Mouse (Mus musculus) liver, postnatal 0 days (tissue): ENCODE measurements around the gene Crybg3. TPM values are rescaled to one million over a fixed set of nuclear protein-coding genes. Genes with fewer than 3 reads are reported as not detected.

ENCODE experiments used
- ATAC-seq: fragments of 200-750 bp; cut with Nextera tagmentation; 2 replicates; pipeline ENCODE4 v1.8.0; 2017; ENCODE audit warnings: mild to moderate bottlenecking, moderate library complexity
- DNase-seq: peaks from one replicate; pipeline ENCODE4 v3.0.0-alpha.2; 2016
- H3K27ac ChIP-seq: fragments of 300-500 bp; sonication (generic); 2 replicates; pipeline ENCODE4 v1.5.1; 2014; ENCODE audit warnings: antibody characterized with exemption, moderate library complexity, mild to moderate bottlenecking, low read depth
- H3K27me3 ChIP-seq: fragments of 300-500 bp; sonication (generic); 2 replicates; pipeline ENCODE4 v1.6.1; 2014; ENCODE audit warnings: low read length, control low read depth, mixed read lengths; ENCODE audit not compliant: insufficient read depth
- H3K36me3 ChIP-seq: fragments of 300-500 bp; sonication (generic); replicated peaks from 2 replicates; pipeline ENCODE4 v1.6.1; 2014; ENCODE audit warnings: mild to moderate bottlenecking, control low read depth, low read length, moderate library complexity, mixed read lengths; ENCODE audit not compliant: insufficient read depth
- H3K4me1 ChIP-seq: fragments of 300-500 bp; sonication (generic); 2 replicates; pipeline ENCODE4 v1.6.1; 2014; ENCODE audit warnings: antibody characterized with exemption, mild to moderate bottlenecking, control low read depth; ENCODE audit not compliant: insufficient read depth
- H3K4me2 ChIP-seq: fragments of 300-500 bp; sonication (generic); 2 replicates; pipeline ENCODE4 v1.6.1; 2014; ENCODE audit warnings: low read depth, mild to moderate bottlenecking, low read length, moderate library complexity, mixed read lengths
- H3K4me3 ChIP-seq: fragments of 300-500 bp; sonication (generic); 2 replicates; pipeline ENCODE4 v1.5.1; 2014; ENCODE audit warnings: low read depth, low read length
- H3K9ac ChIP-seq: fragments of 300-500 bp; sonication (generic); replicated peaks from 2 replicates; pipeline ENCODE4 v1.6.1; 2014; ENCODE audit warnings: mild to moderate bottlenecking, moderate library complexity
- H3K9me3 ChIP-seq: fragments of 300-500 bp; sonication (generic); 2 replicates; pipeline ENCODE4 v1.6.1; 2016; ENCODE audit warnings: mild to moderate bottlenecking, control low read depth, low read length, mixed read lengths
- CTCF ChIP-seq: sonication (generic); IDR thresholded peaks from 2 replicates; pipeline ENCODE4 v1.5.1; 2016; ENCODE audit warnings: antibody characterized with exemption, low read depth
- EP300 ChIP-seq: IDR thresholded peaks from 2 replicates; pipeline ENCODE4 v1.6.1; 2016; ENCODE audit warnings: antibody characterized with exemption, low read depth, mild to moderate bottlenecking
- WGBS: fragments of 180-500 bp; shearing (Covaris S2); extraction: QIAGEN DNeasy Blood & Tissue Kit; methylation state at CpG from one replicate; pipeline ENCODE4 v1.1.7; 2014; ENCODE audit not compliant: insufficient replicate concordance; 5-methylcytosine and 5-hydroxymethylcytosine counted together
- polyA plus RNA-seq: library from polyadenylated mRNA; unstranded; fragments of >200 nt; fragmentation: Nextera tagmentation; extraction: Ambion mirVana; gene quantifications from 2 replicates; pipeline ENCODE4 v1.2.1, GENCODE M21; 2015

Gene Crybg3
- 0.77 and 1.0 TPM in 2 replicates for polyA plus RNA-seq

DNA sequence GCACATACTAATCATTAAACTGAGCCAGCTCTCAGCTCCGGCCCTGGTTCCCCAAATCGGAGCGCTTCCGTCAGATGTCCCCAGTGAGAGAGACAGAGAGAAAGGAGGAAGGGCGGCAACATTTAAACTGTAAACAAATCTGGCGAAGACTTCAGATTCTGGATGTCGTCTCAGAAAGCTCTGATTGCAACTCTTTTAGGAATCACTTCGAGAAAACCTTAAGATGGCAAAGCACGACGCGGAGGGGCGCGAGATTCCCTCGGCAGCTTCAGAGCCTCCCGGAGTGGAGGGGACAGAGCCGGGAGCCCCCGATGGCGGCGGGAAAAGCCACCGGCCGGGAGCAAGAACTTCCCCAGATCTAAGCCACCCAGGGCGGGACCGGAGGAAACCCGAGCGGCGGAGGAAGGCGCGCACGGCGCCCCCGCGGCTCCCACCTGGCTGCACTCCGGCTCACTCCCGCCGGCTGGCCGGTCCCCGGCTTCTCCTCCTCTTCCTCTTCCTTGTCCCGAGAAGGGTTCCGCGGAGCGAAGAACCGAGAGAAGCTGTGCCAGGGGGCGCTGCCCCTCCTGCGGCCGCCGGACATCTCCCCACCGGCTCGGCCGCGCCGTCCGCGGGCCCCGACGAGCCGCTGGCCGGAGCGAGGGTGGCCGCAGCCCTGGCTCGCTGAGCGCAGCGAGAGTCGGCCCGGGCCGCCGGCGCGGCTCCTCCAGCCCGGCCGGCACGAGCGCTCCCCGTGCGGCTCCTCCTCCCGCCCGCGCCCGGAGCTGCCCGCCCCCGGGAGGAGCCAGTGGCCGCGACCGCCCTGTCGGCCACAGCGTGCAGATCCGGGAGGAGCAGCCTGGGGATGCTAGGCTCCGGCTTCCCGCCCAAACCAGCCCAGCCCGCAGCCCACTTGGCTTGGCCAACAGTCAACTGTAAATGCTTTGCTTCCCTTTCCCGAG, at the start of gene Crybg3:
Crybg3 (minus strand) TSS at position 669 of the 941 bp plus-strand sequence.
- Histone ChIP-seq H3K27me3 (no peaks in the 10 kb centered on the region), H3K4me1 (peaks cover 9% of the 10 kb centered on the region), H3K4me2 (peak within 1 kb of the TSS; percentile 69), H3K4me3 (peak within 1 kb of the TSS; percentile 68), H3K9me3 (no peaks in the 10 kb centered on the region), H3K9ac (peak within 1 kb of the TSS; percentile 71), H3K36me3 (no peaks in the 10 kb centered on the region), H3K27ac (peak within 1 kb of the TSS; percentile 76)
- DNase-seq (peak; percentile 78), ATAC-seq (peak; percentile 92)
- TF ChIP-seq CTCF (peak; percentile 5; the same call in 1 of the 2 replicates), EP300 (no peak)
- WGBS, result under 1% methylated on average over 82 of the region's 90 CpGs

DNA sequence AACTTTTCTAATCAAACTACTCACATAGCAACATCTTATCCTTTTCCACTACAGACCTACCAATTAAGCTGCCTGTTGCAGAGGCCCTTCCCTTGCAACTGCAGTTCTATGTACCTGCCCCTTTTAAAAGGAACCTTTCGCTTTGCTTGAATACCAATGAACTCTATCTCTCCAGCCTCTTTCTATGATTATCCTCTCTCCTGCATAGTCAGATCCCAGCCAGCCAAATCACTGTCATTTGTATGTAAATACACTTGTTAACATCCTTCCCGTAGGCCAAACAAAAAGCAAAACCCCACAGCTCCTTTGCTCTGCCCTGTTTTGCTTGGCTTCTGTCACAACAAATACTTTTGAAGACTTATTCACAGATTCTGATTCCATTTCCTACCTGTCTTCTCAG, 43.0 kb upstream of the Crybg3 start:
- TF ChIP-seq CTCF (no peak), EP300 (no peak)
- no peaks in the 10 kb centered on the region for H3K9me3 ChIP-seq
- ATAC-seq (no peak), DNase-seq (no peak)
- H3K27me3 ChIP-seq, result no peaks in the 10 kb centered on the region
- 71% methylated on average over 2 of the region's 2 CpGs for WGBS
- no peak overlapping the region for H3K4me3 ChIP-seq
- H3K4me2 ChIP-seq, result no peak overlapping the region
- H3K4me1 ChIP-seq, result peaks cover under 1% of the 10 kb centered on the region
- H3K36me3 ChIP-seq, result no peaks in the 10 kb centered on the region
- H3K27ac ChIP-seq, result no peak overlapping the region
- H3K9ac ChIP-seq, result no peak overlapping the region

DNA sequence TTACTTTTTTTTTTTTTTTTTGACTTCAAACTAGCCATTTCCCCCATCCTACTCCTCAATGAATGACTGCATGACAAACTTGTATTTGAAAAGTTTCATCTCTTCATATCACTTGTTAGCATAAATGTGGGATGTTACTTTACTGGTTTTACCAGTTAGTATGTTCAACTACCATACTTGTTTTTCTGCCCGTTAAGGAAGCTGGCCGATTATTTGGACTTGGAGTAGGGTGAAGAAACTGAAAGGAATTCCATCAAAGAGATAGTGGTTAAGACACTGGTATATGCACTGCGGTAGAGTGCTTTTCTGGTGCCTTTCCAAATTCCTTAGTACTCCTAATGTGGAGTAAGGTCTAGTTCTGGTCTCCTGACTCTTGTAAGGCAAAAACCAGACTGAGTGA, 39.2 kb upstream of the Crybg3 start:
- no peak for DNase-seq
- TF ChIP-seq EP300 (no peak), CTCF (no peak)
- 86% methylated on average over 3 of the region's 3 CpGs for WGBS

DNA sequence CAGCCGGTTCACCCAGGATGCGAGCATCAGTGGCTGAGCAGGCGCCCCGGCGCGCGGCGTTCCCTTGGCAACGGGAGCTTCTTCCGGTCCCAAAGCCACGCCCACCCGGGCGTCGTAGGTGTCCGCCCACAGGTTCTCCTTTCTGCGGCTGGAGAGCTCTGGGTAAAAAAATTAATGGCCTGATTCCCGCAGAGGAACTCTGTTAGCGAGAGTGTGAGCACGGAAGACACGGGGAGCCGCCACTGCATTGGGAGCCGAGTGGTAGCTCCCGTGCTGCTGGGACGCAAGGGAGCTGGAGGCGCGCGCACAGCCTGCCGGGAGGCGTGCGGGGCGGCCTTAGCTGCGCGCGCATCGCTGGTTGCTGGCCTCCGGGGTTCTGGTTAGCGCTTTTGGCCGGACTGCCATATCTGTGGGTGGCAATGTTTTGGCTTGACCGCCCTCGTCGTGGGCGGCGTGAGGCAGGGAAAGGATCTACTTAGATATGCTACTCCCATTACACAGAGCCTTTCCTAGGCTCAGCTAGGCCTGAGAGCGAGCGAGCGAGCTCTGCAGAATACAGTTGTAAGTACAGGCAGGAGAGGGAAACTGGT, 38.4 kb upstream of the Crybg3 start, which contains the start of gene Arl6:
Arl6 (minus strand) TSS at position 290 of the 590 bp plus-strand sequence.
- 0 out of 2 replicates have a peak, but pooled peaks cover 2% of the 10 kb centered on the region for H3K27me3 ChIP-seq
- peak within 1 kb of the TSS; percentile 54 for H3K4me3 ChIP-seq
- TF ChIP-seq EP300 (no peak), CTCF (no peak)
- peak within 1 kb of the TSS; percentile 73 for H3K27ac ChIP-seq
- WGBS, result under 1% methylated on average over 46 of the region's 46 CpGs
- ATAC-seq (peak; percentile 99), DNase-seq (peak; percentile 92)
- H3K9me3 ChIP-seq, result no peaks in the 10 kb centered on the region
- H3K9ac ChIP-seq, result peak within 1 kb of the TSS; percentile 63
- H3K4me1 ChIP-seq, result peaks cover 5% of the 10 kb centered on the region
- peak within 1 kb of the TSS; percentile 83 for H3K4me2 ChIP-seq
- no peaks in the 10 kb centered on the region for H3K36me3 ChIP-seq

More for the DNA sequence above, 39.2 kb upstream of the Crybg3 start:
- Histone ChIP-seq H3K9ac (no peak overlapping the region), H3K27ac (no peak overlapping the region), H3K4me1 (peaks cover 5% of the 10 kb centered on the region), H3K4me3 (no peak overlapping the region), H3K9me3 (no peaks in the 10 kb centered on the region), H3K27me3 (0 out of 2 replicates have a peak, but pooled peaks cover 2% of the 10 kb centered on the region), H3K4me2 (no peak overlapping the region; the same call in 1 of the 2 replicates), H3K36me3 (no peaks in the 10 kb centered on the region)
- ATAC-seq, result no peak

DNA sequence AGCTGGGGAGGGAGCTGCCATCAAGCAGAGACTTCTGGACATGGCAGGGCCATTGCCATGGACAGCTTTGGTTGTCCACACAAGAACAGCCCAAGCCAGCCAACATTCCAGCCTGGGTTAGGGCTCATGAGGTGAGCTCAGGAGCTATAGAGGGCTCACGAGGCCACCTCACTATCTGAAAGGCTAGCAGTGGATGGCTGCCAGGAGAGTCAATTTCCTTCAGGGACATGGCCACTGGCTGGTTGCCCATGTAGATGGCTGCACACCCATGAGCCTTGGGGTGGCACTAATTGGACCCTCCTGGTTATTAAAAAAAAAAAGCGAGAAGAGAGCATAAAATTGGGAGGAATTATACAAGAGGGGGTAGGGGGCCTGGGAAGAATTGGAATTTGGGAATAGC, 33.8 kb upstream of the Crybg3 start:
- ATAC-seq, result no peak
- no peak overlapping the region for H3K4me2 ChIP-seq
- 62% methylated on average over 2 of the region's 2 CpGs for WGBS
- H3K4me3 ChIP-seq, result no peak overlapping the region
- no peaks in the 10 kb centered on the region for H3K9me3 ChIP-seq
- DNase-seq, result no peak
- H3K9ac ChIP-seq, result no peak overlapping the region
- H3K27ac ChIP-seq, result no peak overlapping the region
- TF ChIP-seq CTCF (no peak), EP300 (no peak)
- peaks cover 5% of the 10 kb centered on the region for H3K4me1 ChIP-seq
- H3K36me3 ChIP-seq, result no peaks in the 10 kb centered on the region
- 0 out of 2 replicates have a peak, but pooled peaks cover 2% of the 10 kb centered on the region for H3K27me3 ChIP-seq

DNA sequence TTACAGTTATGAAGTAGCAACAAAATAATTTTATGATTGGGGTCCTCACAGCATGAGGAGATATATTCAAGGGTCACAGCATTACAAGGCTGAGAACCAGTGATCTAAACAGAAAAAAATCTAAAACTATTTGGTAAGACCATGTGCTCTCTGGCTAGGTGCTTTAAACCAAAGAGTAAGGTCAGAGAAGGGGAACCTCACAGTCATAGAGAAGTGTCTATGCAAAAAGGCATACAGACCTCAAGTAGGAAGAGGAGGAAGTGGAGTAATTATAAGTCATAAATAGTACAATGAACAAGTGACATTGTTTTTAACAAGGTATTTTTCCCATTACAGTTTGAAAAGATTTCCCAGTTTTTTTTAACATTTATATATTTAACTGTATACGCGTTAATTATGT, 20.8 kb upstream of the Crybg3 start:
- no peak overlapping the region for H3K4me3 ChIP-seq
- H3K36me3 ChIP-seq, result no peaks in the 10 kb centered on the region
- no peak overlapping the region for H3K27ac ChIP-seq
- no peak overlapping the region for H3K9ac ChIP-seq
- DNase-seq (no peak), ATAC-seq (no peak)
- H3K4me2 ChIP-seq, result no peak overlapping the region
- no peaks in the 10 kb centered on the region for H3K4me1 ChIP-seq
- WGBS, result 95% methylated on average over 2 of the region's 2 CpGs
- H3K27me3 ChIP-seq, result no peaks in the 10 kb centered on the region
- TF ChIP-seq CTCF (no peak), EP300 (no peak)
- no peaks in the 10 kb centered on the region for H3K9me3 ChIP-seq
